Mouse (Mus musculus): ENCODE results near the gene Mapk8ip3.
A peak's percentile ranks its signal among the peaks of the same experiment; 100 is the strongest.

The Mapk8ip3 gene

DNA sequence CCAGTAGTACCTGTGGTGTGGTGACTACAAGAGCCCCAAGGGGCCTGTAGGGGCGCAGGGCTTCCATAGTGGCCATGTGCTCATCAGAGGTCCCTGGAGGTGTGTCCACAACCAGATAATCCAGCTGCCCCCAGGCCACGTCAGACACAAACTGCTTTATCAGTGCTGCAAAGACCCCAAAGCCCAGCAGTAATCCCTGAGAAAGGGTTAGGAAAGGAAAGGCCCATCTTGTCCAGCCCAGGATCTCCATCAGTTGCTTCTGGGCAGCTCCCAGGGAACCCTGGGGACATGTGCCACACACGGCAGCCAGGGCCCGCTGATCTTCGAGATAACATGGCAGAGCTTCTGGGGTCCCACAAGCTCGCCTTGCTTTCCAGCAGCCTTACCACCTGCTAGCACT, 52.4 kb downstream of the Mapk8ip3 start:
- no peak for DNase-seq

DNA sequence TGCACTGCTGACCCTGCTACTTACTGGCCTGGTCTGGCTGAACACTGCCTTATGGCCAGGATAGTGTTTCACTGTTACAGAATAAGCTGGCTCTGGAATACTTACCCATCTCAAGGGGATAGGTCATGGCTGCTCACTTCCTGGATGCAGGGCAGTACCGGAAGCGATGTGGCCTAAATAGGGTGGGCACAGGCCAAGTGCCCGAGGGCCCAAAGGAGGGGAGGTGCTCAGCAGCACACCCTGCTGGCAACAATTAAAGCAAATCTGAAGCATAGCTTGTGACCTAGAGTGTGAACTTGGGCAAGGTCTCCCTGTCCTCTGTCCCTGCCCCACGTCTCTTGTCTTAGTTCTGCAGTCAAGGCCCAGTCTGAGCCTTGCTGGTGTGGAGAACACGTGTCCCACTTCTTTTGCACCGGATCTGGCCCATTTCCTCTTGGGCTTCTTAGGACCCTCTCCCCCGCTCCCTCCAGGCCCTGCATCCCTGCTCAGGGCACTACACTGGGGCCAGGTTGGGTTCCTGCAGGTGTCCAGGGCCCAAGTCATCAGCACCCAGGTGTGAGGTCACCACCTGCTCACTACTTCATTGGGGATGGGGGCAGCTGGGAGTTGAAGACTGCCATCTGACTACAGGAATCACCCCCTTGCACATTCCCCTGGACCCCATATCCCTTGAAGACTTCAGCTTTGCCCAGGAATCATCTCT, 54.9 kb downstream of the Mapk8ip3 start:
- peak in 1 of 2 experiments; percentile 52 for DNase-seq

DNA sequence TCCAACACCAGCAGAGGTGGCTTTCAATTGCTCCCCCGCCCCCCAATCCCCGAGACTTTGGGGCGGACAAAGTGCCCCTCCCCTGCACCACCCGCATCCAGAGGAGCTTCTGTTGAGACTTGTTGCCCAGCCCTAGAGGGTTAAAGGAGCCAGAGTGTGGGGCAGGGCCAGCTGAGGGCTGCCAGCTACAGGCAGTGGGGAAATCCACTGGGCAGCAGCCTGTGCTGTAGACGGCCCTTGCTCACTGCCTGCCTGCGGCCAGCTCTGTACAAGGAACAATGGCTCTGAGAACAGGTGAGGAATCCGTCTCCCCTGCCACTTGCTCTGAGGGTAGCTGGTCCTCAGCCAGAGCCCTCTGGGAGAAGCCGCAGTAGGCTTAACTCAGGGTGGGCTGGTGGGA, 58.2 kb downstream of the Mapk8ip3 start:
- DNase-seq, result peak in 1 of 2 experiments; percentile 3

DNA sequence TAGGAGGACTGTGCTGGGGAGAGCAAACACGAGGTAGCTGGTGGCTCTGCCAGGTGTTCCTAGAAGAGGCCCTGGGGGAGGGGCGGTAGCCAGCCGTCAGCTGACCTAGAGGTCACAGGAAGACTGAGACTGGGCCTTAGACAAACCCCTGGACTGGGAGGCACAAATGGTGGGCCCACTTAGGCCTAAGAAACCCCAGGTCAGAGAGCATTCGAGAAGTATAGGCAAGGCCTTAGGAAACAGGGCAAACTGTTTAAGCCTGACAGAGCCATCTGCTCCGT, 58.7 kb downstream of the Mapk8ip3 start:
- DNase-seq, result peak in 1 of 2 experiments; percentile 28

DNA sequence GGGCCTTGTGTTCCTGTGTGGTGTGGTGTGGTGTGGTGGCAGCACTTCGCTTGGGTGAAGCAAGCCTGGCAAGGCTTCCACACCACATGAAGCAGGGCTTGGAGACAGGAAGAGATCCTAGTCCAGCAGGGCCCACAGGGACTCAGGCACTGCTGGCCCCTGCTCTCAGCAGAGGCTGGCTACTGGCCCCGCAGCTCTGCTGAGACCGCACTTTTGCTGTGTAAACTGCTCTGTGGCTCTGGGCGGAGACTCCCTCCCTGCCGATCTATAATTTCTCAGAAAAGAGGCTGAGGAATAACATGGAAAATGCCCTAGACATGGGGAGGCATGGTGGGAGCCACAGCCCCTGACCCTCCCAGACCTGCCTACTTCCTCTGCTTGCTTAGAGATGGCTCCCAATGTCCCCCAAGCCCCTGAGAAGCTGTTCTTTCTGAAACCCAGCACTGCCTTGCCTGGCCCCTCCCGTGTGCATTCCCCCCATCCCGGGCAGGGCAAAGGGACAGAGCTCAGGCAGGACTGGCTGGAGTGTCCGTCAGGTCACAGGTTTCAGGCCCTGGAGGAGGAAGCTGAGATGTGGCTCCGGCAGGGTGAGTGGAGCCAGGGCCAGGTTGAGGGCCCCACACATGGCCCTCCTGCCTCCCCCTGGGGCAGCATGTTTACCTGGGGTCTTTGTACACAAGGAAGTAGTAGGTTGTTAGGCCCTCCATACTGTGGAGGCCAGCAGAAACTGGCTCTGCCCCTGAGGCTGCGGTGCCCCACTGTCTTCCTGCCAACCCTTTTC, 59.3 kb downstream of the Mapk8ip3 start:
- DNase-seq, result peak in 1 of 2 experiments; percentile 14

DNA sequence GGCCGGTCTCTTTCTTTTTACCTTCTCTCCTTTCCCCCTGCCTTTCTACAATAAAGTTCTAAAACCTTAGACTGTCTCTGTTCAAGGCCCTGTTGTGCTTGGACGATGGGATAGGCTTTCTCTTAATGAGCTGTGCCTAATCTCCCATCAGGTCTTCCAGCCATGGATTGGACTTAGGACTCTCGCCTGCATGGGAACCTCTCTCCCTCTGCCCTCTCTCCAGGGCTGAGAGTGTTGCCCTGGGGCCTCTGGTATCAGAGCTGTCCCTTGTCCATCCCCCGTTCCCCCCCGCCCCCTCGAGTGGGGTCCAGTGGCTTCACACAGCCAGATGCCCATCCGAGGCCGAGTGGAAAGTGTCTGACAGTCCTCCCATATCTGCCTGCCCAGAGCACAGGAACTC, 61.8 kb downstream of the Mapk8ip3 start:
- DNase-seq, result peak in 1 of 2 experiments; percentile 2

DNA sequence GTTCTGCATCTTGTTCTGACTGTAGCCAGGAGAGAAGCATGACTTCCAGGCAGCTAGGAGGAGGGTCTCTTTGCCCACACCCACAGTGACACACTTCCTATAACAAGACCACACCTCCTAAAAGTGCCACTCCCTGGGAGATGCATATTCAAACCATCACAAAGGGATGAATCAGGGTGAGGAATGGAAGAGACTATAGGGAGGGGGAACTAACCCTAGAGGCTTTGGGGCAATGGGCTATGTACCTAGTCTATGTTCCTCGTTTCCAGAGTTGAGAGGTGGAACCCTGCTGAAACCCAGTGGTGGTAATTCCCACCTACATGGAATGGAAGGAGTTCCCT, 62.4 kb downstream of the Mapk8ip3 start:
- DNase-seq, result no peak

DNA sequence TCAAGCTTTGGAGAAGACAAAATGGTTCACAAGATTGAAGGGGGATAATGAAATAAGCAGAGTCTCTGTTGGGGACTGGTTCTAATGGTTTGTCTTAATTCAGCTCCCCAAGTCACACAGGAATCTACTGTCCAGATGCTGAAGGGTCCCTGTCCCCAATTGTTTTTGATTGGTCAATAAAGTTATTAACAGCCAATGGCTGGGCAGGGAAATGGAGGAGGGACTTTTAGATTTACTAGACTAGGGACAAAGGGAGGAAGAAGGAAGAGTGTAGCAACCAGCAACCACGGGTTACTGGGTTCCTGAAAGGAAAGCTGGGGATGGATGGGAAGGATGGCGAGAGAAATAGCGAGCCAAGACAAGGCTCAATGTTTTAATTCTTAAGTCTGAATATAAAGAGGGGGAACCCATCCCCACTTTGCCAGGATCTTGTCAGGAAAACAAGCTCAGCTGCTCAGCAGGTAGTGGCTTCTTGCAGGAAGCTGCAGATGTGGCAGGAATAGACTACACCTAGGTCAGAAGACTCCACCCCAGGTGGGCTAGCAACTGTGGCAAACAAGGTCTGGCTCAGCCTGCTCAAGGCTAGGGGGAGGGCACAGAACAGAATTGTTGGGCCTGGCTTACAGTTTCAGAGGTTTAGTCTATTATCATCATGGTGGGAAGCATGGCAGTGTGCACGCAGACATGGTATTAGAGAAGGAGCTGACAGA, 62.9 kb downstream of the Mapk8ip3 start:
- DNase-seq, result no peak

DNA sequence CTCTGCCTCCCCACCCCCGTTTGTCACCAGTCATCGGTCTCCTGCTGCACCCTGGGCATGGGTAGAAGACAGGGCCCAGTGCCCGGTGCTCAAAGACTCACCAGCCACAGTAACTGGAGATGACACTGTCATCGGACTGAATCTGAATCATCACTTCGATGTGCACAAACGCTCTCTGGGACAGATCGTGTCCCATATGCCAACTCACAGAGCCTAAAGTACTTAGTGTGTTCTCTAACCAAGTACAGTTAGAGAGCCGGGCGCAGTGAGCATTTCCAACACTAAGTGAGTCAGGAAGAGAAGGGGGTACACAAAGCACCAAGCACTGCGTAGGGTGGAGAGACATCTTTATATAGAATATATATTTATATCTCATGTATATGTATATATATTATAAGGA, 68.9 kb downstream of the Mapk8ip3 start:
- DNase-seq, result no peak

DNA sequence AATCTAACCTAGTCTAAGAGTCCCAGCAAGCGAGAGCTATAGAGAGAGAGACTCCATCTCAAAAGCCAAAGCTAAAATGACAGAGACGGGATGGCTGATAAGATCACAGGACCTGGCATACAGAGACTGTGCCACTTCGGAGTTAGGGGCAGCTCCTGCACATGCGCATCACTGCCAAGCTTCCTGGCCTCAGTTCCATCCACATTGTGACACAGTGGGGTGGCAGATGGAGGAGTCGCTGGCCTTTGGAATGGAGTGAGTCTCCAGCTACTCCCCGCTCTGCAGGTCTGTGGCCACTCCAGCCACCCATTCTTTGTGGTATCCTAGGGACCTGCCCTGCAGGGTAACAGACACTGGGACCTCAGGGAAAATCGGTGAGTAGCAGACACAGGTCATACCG, 71.0 kb downstream of the Mapk8ip3 start, which contains the start of gene Igfals:
Gene Igfals, plus strand, starts transcription at position 222 of the 400 bp plus-strand sequence.
- DNase-seq, result peak; percentile 90 to 92

DNA sequence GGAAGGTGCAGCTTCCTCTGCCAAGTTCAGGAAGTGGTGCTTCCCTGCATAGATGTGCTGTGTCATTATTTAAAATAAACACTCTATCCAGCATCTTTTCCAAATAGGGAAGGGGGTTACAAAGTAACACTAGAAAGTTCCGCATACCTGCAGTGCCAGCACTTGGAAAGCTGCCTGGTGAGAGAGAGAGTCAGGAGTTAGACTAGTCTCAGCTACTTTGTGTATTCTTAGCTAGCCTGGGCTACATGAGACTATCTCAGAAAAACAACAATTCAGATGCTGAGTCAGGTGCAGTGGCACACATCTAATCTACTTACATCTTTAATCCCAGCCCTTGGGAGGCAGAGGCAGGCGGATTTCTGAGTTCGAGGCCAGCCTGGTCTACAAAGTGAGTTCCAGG, 75.0 kb downstream of the Mapk8ip3 start:
- DNase-seq, result no peak

DNA sequence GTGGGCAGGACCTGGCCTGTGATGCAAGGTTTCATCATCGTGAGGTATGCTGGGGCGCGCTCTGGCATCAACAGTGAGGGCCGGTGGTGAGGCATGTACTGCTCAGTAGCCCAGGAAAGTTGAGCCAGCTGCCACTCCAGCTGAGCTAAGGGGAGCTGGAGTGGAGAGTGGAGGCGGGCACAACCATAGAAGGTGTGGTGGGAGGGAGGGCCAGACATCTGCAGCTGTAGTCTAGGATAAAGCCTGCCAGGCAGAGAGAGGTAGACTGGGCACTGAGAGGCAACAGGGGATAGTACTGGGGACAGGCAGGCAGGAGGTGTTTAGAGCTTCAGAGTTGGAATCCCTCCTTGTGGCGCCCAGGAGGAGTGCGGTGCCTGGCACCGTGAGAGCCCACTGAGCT, 76.7 kb downstream of the Mapk8ip3 start:
- no peak for DNase-seq

DNA sequence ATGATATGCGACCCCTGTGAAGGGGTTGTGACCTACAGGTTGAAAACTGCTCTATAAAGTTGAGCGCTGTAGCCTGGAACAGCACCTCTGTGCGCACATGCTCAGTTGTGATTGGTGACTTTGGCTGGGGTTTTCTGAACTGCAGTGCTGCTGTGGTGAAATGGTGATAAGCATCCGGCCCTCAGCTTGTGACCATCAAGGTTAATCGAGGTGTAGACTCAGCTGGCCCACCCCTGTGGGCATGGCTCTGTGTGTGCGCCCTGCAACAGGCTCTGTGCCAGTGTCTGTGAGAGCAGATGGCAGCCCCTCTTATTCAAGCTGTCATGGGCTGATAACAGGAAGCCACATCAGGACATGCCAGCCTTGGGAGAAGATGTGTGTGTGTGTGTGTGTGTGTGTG, 77.8 kb downstream of the Mapk8ip3 start:
- DNase-seq, result peak; percentile 48 to 60

DNA sequence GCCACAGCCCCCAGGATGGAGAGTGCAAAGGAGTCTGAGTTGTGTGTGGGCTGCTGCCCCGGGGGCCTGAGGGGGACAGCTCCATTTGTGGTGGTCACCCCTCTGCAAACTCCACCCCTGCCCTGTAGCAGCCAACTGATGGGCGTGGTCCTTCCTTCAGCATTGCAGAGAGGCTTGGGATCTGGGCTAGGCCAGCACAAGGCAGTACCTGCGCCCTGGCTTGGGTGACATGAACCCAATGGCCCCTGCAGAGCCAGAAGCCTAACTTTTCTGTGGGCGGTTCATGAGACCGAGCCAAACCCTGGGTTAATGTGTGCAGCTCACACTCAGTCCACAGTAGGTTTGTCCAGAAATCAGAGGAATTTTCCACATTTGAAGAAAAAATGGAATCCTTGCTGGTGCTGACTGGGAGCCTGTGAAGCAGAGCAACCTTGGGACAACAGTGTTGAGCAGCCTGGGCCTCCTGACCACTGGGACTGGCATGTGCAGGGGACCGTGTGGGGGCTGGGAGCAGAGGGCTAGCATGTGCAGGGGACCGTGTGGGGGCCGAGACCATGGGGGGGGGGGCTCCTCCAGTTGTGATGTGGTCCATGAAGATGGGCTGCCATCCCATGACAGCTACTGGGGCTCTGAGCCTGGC, 78.8 kb downstream of the Mapk8ip3 start:
- DNase-seq, result no peak

DNA sequence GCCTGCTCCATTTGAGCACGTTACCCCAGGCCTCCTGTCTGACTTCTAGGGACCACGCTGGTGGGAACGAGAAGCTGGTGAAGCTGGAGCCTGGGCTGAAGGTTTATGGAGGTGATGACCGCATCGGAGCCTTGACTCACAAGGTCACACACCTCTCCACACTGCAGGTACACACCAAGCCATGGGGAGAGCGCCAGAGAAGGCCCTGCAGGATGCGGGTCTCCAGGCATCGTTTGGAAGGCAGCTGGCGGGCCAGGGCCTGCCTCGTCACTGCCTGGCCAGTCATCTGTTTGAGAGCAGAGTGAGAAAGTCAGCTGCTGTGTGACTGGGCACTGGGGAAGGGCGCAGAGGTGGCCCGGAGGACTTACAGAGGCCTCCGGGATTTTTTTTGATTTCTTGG, 80.2 kb downstream of the Mapk8ip3 start:
- DNase-seq, result no peak

DNA sequence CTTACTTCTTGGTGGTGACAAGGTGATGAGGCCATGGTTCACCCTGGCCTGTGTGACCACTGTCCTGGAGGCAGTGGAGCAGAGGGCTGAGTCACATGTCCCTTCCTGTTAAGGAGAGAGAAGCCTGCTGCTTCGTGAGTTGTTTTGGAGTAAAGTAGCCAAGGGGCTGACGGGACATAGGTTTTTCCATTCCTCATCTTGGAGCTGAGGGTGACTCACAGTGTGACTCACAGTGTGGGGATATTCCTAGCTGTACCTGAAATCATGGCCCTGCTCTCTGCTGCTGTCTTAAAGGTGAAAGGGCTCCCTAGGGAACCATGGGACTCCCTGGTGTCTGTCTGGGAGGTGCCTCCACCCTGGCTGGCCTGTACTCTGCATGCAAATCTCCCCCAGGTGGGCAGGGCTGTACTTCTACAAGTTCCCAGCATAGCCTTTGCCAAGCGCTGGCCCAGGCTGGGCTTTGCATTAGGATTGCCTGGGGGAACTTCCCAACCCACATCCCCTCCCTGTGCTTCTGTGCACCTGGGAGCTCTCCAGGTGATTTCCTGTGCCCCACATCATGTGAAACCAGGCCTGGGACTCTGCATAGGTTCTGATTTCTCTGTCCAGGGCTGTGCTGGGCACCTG, 80.8 kb downstream of the Mapk8ip3 start:
- no peak for DNase-seq

DNA sequence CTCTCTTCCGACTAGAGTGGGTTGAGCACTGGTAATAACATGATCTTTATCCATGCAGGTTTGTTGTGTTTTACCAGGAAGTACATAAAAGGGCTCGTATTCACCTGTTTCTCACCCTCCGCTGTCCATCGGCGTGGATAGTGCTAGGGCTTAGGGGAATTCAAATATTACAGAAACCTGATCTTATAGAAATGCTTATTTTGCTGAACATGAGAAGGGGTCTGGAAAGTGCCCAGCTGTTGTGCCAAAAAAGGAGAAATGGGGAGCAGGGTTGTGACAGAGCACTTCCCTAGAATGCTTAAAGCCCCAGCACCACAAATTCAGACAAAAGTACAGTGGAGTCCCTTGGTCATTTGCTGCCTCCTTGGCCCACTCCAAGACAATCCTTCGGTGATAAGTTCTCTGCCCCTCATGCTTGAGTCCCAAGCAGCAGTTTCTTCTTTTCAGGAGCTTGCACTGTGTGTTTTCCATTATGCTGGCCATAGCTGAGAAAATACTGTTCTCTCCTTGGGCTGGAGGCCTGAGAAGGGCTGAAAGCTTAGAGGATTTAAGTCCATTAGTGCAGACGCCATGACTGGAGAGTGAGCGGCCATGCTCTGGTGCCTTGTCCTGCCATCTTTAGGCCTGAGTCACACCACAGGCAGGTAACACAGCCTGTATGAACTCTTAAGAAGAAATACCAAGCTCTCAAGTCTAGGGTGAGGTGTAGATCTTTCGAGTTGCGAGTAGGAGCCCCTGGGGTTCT, 85.2 kb downstream of the Mapk8ip3 start:
- no peak for DNase-seq

DNA sequence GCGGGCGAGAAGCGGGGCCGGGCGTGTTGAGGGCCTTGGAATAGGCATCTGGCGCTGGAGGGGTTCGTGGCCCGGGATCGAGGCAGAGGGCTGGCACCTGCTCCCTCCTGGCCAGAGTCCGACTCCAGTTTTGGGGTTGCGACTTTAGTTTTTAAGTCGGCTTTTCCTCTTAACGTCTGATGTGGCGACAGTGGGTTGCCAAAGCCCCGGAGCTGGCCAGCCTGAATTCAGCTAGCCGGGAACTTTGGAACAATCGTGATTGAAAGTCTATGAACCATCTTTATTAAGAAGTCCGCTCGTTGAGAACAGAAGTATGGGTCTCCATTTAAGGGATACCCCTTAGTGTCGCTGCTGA, 86.0 kb downstream of the Mapk8ip3 start:
- DNase-seq, result no peak

DNA sequence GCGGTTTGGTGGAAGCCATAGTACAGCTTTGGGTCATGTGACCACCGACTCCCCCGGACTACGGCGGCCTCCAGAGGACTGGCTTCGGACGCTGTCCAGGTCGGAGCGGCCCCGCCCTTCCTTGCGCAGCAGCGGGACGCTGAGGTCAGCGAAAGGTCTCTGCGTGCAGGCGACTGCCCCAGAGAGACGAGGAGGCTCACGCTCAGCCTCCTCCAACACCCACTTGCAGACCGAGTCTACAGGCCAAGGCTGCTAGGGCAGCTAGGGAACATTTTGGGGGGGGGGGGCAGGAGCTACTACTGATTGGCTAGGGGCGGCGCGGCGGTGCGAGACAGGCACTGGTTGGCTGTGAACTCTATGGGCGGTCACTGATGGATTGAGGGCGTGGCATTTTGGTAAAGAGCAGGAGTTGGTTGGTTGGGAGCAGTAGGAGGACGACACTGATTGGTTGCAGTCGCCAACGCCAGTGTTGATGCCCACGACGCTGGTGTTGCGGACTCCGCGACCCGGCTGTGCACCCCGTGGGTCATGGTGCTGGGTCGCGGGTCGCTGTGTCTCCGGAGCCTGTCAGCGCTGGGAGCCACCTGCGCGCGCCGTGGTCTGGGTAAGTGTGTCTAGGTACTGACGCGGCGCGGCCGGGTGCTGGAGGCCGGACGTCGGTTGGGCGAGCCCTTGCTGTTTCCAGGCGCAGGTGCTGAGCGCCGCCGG, 86.6 kb downstream of the Mapk8ip3 start, which contains the start of gene Fahd1:
Gene Fahd1, minus strand, starts transcription at position 300 of the 708 bp plus-strand sequence.
- DNase-seq, result peak; percentile 95 to 97

DNA sequence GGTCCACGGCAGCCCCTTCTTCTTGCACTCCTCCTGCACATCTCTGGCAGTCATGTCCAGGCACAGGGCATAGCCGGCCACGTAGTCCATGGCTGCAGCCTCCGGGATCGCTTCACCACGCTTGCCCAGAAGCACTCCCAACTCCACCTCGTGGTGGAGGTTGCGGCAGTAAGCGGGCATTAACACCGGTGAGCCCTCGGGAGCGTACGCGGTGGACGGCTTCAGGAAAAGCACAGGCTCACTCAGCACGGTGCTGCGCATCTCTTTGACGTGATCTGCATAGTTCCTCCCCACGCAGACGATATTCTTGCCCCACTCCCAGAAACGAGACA, 87.1 kb downstream of the Mapk8ip3 start:
- DNase-seq, result no peak

DNA sequence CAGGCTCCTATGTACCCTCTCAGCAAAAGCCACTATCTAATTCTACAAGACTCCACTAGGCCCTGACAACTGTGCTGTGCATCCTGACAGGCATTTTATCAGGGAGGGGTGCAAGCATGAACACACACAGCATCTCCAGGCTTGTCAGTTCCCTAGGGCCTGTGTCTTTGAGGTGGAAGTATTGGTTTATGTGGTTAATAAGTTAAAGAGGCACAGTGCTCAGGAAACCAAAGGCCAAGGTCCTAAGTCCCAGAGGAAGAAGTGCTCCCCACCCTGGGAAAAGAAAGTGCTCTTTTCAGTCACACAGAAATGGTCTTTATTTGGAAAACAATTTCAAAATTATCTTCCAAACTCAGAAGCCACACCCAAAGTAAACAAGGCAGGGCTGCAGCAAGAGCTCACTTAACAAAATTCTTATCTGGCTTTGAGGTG, 88.2 kb downstream of the Mapk8ip3 start:
- DNase-seq, result no peak

DNA sequence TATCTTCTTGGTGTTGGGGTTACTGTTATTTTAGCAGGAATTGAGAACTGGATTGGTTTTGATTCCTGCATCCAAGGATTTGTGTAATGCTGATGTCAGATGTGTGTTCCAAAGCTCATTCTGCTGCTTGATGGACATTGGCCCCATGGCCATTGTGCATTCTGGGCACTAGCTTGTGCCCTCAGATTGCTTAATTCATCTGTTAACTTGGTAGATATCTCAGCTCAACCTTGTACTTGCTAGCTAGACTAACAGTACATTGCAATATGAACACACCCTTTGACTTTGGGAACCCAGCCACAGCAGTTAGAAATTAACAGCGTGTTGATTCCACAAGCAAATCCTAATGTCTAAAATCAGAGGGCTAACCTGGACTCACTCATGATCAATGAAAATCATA, 89.4 kb downstream of the Mapk8ip3 start:
- DNase-seq, result no peak

Measured in cerebellum, postnatal 25 days (tissue).